Mouse (Mus musculus) inflammation-experienced regulatory T-cells, adult 6 months (primary cell): ENCODE data around the gene Snx15. TPM values are rescaled to one million over a fixed set of nuclear protein-coding genes. Genes with fewer than 3 reads are reported as not detected.
"Not testable (repeated sequence)": the region's sequence is repeated elsewhere in the genome, so short reads cannot be mapped to it uniquely, and the experiment has no call there.

Experiments used
- ATAC-seq: one replicate; pipeline ENCODE4 v1.8.0; 2017
- polyA plus RNA-seq, 3 experiments: library from polyadenylated mRNA; unstranded; fragments of 100-300 nt; shearing (Covaris generic); gene quantifications; one replicate each; pipeline ENCODE4 v1.2.1; 2017

The Snx15 gene
- 10 to 100 TPM; 17.2 to 21.8 (median 20.4) TPM for polyA plus RNA-seq

DNA sequence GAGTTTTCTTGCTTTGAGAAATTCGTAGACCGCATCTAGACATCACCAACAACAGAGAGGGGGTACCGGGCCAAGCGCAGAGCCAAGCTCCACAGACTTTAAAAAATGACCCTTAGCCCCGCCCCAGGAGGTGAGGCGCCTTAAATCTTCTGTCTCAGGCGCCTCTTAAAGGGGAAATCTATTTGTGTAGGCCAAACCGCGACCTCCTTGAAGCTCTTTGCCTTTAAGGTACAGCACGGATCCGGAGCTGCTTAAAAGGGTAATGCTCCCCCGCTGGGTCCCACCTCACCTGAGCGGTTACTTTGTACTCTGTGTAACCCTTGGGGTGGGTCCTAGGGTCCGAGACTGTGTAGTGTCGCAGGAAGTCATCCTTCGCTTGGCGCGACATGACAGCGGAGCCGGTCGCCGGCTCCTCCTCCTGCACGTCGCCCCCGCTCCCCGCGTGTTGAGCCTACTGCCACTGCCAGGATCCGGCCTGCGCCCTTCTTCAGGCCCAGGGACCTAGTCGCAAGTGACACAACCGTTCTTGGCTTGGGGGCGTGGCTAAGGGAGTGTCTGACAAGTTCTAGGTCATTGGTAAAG is at the start of gene Snx15:
TSS of gene Snx15 (minus strand) at position 545 of the 582 bp plus-strand sequence.
- ATAC-seq: peak; percentile 96

DNA sequence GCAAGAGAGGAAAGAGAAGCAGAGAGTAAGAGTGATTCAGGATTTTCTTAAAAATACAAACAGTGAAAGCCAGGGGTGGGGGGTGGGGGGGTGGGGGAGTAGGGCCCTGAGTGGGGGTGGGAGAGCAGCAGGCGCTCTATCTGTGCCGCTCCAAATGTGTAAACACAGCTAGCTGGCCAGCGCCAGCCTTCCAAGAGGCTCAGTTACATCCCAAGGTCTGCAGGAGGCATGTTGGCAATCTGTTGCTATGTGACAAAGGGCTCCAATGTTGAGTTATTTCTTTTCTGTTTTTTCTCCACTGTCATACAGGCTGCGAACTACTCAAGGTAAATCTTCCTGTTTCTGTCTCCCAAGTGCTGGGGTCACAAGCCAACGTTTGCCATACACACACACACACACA is 46.7 kb upstream of the Snx15 start:
- ATAC-seq: no peak

DNA sequence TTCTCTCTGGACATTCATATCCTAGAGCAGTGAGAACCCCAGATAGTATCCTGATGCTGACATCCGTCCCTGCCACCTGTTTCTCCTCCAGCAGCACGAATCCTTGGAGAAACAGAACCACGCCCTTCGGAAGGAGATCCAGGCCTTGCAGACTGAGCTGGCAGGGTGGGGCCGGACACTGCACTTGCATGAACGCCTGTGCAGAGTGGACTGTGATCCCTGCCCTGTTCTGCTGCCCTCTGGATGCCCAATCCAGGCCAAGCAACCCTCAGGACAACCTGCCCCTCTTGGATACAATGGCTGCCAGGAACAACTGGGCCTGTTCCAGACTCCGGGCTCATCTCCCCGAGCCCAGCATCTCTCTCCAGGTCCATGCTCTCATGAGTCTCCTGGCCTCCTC is 43.1 kb upstream of the Snx15 start:
- ATAC-seq: no peak

GRCm38 (mm10) chr19:6166750-6167149 is 38.6 kb upstream of the Snx15 start:
- no peak for ATAC-seq

- no peak for ATAC-seq
Observed at GRCm38 (mm10) chr19:6163872-6164547, 35.9 kb upstream of the Snx15 start.

- ATAC-seq: no peak
Observed at GRCm38 (mm10) chr19:6157220-6157619, 29.1 kb upstream of the Snx15 start.

- ATAC-seq: no peak
Observed at GRCm38 (mm10) chr19:6156372-6156771, 28.3 kb upstream of the Snx15 start.

DNA sequence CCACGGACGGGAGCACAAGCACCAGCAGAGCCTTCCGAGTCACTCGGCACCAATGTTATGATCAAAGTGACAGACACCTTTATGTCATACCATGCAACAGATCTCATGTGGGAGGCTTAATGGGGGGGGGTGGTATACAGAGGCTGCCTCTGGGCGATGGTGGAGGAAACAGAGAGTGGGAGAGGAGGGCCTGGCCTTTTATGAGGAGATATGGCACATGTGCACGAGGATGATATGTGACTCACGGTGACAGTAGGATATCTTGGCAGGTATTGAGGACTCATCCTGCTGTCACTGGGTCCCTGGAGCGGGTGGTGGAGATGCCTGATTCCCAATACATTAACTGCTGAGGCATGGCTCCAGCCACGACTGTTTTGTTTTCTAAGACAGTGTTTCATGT is 27.1 kb upstream of the Snx15 start:
- no peak for ATAC-seq

GRCm38 (mm10) chr19:6144842-6145241 is 16.7 kb upstream of the Snx15 start:
- ATAC-seq: no peak

DNA sequence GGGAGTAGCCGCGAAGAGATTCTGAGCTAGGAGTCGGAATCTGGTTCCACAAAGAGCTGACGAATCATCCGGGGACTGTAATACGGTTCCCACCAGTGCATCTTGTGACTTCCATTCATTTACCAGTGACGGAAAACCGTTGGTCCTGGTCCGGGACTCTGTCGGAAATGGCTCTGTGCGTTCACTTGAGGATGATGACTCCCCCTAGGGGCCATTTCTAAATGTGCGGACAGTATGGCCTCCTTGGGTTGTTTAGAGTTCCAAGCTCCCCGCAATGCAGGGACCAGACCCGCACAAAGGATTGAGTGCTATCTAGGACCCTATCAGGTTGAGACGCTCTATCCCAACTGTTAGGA is 13.3 kb upstream of the Snx15 start, which contains the start of gene Arl2:
TSS of gene Arl2 (minus strand) at position 155 of the 356 bp plus-strand sequence.
- ATAC-seq: peak; percentile 63

DNA sequence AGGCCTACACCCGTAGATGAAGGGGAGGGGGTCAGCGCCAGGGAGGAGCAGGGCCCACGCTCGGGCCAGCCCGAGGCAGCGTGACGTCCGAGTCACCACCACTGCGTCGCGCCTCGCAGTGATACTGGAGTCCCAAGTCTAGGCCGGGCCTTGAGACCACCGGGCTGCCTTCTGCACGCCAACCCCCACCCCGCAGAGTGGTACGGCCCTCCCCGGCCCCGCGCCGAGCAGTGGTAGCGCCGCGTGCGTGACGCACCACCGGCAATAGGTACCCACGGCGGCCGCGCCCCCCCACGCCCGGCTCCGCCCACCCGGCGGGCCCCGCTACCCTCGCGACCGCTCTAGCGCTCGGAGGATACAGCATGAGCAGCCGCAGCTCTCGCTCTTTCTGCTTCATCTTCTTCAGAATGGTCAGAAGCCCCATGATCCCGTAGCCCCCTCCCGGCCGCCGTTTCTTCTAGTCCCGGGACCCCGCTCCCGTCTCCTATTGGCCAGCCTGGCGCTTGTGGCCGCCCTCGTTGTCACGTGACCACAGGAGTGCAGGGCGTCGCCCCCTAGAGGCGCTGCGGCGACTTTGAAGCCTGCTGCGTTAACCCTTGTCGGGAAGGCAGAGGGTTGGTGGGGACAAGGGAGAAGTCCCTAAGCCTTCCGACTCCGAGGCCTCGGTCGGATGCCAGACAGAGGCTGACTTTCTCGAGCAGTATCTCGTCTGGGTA is 12.7 kb upstream of the Snx15 start, which contains the start of gene Batf2:
TSS of gene Batf2 (plus strand) at position 306 of the 716 bp plus-strand sequence.
- ATAC-seq: peak; percentile 85

DNA sequence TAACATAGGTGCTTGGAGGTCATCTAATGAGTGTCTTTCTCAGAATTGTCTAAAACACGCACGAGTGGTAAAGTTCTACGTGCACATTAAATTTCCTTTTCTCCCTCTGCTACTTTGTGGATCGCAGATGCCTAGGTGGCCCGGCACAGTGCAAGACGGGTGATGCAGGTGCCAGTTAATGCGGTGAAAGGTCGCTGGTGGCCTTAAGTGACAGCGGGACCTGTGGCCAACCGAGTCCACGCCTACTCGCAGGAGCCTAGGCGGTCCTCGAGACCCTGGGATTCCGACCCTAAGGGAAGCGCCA is 12.2 kb upstream of the Snx15 start:
- peak; percentile 18 for ATAC-seq

DNA sequence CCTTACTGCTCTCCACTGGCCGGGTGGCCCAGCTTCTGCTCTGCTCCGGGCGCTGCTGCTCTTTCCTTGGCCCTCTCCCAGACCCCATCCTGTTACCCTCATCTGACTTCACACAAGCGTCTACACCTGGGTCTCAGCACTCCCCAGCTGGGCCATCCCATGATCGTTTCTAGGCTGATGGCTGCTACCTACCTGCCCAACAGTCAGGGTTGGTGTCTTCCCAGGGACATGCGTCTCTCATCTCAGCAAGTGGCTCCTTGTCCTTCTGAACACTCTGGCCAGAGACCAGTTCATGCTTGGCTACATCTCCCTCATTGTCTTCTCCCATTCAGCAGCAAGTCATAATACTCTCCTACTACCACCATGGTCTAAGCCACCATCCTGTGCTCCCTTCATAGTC is 11.6 kb upstream of the Snx15 start:
- no peak for ATAC-seq

DNA sequence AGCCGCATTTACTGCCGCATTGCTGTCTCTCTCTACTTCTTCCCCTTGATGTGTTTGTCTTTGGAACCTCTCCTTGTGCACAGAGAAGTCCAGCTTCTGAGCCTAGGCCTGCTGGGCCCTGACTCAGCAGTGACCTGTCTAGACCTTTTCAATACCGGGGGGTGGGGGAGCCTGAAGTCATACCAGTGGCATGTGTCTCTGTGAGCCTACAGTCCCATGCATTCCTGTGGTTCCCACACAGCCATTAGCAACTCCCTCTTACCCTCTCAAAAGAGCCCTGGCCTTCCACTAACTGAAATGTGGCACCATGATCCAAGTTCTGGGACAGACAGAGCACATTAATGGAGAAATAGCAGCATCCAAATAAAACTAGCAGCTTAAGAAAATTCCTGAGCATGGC is 8.3 kb upstream of the Snx15 start:
- no peak for ATAC-seq

GRCm38 (mm10) chr19:6133197-6133596 is 5.1 kb upstream of the Snx15 start:
- ATAC-seq: not testable (repeated sequence)

GRCm38 (mm10) chr19:6132171-6132827 is 4.2 kb upstream of the Snx15 start:
- ATAC-seq: no peak

DNA sequence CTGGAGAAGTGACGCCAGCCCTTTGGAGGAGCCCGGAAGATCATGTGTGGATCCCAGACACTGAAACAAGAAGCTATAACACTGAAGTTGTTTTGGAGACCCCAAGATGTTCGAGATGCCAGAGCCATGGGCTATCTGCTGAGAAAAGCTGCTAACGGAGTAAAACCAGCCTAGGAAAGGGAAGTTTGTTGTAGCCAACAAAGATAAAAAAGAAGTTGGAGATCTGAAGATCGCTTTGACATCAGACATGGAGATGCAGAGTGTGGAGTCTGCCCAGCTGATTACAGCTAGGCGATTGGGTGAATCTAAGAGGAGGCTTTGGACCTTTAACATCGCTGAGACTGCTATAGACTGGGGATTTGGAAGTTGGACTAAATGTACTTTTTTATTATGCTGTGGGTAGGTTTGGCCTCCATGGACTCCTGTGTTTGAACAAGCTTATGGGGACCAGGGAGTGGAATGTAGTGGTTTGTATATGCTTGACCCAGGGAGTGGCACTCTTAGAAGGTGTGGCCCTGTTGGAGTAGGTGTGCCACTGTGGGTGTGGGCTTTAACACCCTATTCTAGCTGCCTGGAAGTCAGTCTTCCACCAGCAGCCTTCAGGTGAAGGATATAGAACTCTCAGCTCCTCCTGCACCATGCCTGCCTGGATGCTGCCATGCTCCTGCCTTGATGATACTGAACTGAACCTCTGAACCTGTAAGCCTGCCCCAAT is 2.5 kb upstream of the Snx15 start:
- not testable (repeated sequence) for ATAC-seq

- no peak for ATAC-seq
Observed at GRCm38 (mm10) chr19:6126789-6127580, 1.1 kb downstream of the Snx15 start.

DNA sequence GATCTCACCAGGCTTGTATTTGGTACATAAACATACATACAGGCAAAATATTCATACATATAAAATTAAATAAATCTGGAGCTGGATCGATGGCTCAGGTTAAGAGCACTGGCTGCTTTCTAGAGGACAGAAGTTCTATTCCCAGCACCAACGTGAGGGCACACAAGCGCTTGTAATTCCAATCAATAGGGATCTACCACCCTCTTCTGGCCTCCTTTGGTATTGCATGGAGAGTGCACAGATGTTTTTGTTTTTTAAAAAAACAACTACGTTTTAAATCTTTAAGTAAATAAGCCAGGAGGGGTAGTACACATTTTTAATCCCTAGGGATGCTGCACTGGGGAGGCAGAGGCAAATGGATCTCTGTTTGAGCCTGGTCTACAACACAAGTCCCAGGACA is 1.8 kb downstream of the Snx15 start:
- no peak for ATAC-seq

GRCm38 (mm10) chr19:6124898-6125297 is 3.2 kb downstream of the Snx15 start:
- no peak for ATAC-seq

- no peak for ATAC-seq
Observed at GRCm38 (mm10) chr19:6123330-6123729, 4.8 kb downstream of the Snx15 start.

GRCm38 (mm10) chr19:6121761-6122160 is 6.3 kb downstream of the Snx15 start:
- ATAC-seq: no peak
